Mouse (Mus musculus): ENCODE measurements around the gene Trpc1.
A peak's percentile ranks its signal among the peaks of the same experiment; 100 is the strongest.

Gene Trpc1

GRCm38 (mm10) chr9:95750037-95750511 lies at the start of gene Trpc1:
Gene Trpc1 (minus strand): TSS chr9:95750375.
- DNase-seq (ENCODE audit: low spot score) = no peak

- no peak for DNase-seq (ENCODE audit: low spot score)
These were observed 46.1 kb upstream of the Trpc1 start for GRCm38 (mm10) chr9:95796323-95796722.

DNA sequence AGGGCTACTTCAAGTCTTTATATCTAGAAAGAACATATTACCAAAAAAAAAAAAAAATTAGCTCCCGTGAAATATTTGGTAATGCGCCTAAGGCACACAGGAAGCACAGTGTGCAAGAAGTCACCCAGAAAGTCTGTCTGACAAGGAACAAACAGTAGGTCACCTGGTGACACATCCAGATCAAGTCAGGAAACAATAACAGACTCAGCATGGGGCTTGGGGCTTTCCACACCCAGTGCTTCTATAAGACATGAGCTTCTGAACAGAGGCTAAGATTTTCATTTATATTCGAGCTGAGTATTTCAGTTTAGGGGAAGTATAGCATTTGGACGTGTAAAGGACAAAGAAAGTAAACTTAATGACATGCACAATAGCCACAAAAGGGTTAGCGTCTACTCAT lies 45.7 kb upstream of the Trpc1 start:
- DNase-seq (ENCODE audit: low spot score) = no peak

DNA sequence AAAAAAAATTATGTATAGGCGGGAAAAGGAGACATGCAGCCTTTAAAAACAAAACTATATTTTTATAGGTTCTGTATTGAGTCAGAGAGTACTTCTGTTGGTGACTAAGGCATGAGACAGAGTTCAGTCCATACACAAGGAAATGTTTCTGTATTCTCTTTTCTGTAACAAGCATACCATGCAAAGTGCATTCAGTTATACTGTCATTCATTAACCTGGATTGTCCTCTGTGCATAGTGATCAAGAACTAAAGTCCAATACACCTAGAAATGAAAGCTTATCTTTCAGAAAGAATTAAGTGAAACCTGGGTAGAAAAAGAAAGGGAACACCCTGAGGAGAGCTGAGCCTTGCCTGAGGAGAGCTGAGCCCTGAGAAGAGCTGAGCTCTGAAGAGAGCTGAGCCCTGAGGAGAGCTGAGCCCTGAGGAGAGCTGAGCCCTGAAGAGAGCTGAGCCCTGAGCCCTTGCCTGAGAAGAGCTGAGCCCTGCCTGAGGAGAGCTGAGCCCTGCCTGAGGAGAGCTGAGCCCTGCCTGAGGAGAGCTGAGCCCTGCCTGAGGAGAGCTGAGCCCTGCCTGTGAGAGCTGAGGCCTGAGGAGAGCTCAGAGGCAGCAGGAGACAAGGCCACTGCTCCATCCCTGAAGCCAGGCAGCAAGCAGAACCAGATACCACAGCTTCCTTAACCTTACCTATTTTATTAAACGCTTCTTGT lies 45.1 kb upstream of the Trpc1 start:
- DNase-seq (ENCODE audit: low spot score) = no peak

- no peak for DNase-seq (ENCODE audit: low spot score)
These were observed 44.0 kb upstream of the Trpc1 start for GRCm38 (mm10) chr9:95793986-95794744.

DNA sequence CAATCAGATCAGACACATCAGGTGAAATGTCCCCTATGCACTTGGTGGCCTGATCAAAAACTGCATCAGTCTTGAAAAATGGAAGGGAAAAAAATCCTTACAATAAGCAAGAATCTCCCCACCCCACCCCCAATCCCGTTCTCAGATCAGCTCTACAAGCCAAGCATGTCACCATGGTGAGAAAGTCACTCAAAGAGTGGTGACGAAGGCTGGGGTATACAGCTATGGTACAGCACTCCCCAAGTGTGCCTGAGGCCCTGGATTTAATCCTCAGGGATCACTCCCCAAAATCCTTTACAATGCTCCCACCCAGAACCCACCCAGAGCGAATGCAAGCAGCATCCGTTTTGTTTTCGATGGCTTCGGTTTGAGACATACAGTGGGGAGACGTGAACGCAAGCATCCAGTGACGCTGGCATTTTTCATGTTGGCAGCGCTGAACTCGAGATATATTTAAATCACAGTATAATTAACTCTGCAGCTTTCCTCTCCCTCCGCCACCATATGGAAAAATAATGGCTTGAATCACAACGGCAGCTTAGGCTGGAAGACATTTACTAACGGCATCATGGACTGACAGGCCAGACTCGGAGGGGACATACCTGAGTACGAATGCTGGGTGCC lies 34.8 kb upstream of the Trpc1 start:
- no peak for DNase-seq (ENCODE audit: low spot score)

DNA sequence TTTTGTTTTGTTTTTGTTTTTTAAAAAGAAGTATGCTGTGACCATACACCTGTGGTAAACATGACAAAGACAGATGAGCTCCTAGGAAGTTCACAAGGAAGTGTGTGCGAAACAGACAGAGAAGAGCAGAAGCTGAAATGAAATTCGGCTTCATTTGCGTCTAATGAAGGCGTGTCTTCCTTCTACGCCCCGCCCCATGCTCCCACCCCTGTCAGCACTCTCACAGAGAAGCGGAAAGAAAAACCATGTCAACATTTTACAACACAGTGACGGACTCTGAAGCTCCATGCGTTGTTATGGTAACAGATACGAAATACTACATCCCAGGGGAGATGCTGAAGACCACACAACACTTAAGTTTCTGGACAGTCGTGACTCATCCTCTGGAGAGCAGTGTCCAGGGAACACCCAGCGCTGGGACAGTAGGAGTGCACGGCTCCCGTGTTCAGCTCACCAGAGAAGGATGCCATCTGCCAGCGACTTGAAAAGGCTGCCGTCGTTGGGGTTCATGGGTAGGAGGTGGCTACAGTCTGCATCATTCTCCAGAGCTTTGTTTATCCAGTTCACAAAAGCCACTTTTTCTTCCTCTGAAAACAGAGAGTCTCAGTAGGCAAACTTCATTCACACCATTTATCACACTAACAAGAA lies 33.6 kb upstream of the Trpc1 start:
- no peak for DNase-seq (ENCODE audit: low spot score)

- no peak for DNase-seq (ENCODE audit: low spot score)
These were observed 21.5 kb upstream of the Trpc1 start for GRCm38 (mm10) chr9:95771671-95772070.

DNA sequence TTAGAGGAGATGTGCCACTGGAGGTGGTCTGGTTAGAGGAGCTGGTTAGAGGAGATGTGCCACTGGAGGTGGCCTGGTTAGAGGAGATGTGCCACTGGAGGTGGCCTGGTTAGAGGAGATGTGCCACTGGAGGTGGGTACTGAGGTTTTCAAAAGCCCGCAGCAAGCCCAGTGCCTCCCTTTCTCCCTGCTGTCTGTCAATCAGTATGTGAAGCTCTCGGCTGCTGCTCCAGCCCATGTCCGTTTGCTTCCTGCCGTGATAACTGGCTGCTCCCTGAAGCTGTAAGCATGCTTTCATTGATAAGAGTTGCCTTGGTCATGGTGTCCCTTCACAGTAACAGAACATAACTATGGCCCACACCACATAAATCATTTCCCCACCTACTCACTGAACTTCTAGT lies 13.0 kb upstream of the Trpc1 start:
- DNase-seq (ENCODE audit: low spot score) = no peak

DNA sequence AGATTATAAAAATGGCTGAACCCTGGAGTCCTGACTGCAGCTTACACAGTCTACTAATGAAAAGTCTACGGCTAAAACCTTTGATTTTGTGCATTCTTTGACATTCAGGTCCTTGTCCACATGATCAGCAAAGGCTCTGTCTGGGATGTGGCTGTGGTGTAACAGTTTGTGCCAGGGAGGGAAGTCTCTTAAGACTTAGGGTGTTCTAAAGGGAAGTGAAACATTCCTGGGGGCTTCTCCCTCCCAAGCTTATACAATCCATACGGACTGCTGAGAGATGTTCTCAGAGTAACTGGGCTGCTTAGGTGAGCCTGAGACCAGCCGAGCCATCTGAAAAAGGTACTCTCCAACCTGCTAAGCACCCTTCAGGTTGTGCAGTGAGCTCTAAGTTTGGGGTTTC lies 12.1 kb upstream of the Trpc1 start:
- DNase-seq (ENCODE audit: low spot score) = no peak

DNA sequence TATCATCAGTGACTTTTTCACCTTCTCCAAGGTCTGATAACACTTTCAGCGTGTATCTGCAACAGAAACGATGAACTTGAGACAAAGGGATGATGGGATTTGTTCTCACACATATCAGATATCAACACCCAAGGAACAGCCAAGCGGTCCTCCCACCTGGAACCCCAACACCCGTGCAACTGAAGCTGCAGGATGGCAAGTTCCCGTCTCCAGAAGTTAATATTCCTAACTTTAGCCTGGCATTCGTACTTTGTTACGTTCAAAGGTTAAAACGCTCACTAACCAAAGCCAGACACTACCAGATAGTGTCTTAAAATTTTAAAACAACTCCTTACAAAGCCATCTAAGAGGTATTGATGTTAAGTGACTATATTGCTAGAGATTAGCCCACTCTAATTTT lies 11.2 kb upstream of the Trpc1 start:
- no peak for DNase-seq (ENCODE audit: low spot score)

DNA sequence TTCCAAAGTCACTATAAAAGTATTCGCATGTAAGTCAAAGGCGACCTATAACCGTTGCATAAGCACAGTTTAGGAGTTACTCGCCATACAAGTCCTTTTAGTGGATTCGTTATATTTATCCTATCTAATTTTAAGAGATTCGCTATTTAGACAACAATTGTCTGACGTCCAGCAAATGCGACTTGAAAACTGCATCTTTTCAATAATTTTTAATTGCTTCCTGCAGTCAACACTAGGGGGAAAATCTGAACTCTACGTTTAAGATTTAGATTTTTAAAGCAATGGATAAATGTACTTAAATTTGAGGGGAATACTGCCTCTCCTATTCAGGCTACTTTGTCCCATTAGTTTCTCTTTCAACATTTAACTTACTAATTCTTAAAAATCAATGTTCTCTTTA lies 571 bp upstream of the Trpc1 start:
- no peak for DNase-seq (ENCODE audit: low spot score)

DNA sequence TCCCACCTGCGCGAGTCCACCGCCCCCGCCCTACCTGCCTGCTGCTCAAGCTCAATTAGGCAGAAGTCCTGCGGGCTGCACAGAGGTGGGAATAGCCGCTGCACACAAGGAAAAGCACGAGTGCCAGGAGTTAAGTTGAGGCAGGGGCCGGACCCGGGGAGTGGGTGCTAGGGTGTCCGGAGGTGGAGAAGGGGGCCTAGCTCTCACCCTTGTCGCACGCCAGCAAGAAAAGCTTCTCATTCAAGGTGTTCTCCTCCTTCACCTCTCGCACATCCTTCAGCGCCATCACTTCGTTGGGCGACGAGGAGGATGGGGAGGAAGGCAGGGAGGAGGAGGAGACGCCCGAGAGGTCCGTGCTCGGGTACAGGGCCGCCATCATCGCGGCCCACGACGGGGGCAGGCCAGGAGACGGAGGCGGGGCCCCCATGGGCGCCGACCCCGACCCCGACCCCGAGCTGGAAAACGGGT lies 680 bp downstream of the Trpc1 start:
- DNase-seq (ENCODE audit: low spot score) = no peak

DNA sequence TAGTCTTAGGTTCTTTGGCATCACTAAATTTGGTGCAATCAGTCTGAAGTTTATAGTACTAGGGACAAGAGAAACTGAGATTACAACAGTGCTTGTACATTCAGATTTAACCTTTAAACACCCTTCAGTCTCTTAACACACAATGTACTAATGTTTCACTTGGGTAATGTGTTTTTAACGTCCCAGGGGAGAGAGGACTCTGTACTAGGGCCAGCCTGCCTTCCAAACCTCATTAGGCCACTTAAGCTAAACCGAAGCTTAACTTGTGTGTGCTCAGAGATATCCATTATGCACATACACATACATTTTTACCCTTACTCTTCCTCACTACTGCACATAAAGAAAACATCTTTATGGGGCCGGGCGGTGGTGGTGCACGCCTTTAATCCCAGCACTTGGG lies 2.9 kb downstream of the Trpc1 start:
- DNase-seq (ENCODE audit: low spot score) = no peak

GRCm38 (mm10) chr9:95744845-95745613 lies 5.1 kb downstream of the Trpc1 start:
- DNase-seq (ENCODE audit: low spot score) = no peak

DNA sequence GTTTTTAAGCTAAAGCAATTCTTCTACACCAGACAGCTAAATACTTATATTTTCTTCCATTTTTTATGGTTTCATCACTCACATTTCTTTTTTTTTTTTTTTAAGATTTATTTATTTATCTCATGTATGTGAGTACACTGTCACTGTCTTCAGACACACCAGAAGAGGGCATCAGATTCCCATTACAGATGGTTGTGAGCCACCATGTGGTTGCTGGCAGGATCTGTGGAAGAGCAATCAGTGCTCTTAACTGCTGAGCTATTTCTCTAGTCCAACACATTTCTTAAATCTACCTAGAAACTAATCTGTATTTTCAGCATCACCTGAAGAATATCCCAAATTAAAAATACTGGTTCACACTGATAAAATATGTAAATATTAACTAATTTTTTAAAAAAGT lies 13.9 kb downstream of the Trpc1 start:
- DNase-seq (ENCODE audit: low spot score) = no peak

GRCm38 (mm10) chr9:95712574-95712973 lies 37.6 kb downstream of the Trpc1 start:
- DNase-seq (ENCODE audit: low spot score) = no peak

DNA sequence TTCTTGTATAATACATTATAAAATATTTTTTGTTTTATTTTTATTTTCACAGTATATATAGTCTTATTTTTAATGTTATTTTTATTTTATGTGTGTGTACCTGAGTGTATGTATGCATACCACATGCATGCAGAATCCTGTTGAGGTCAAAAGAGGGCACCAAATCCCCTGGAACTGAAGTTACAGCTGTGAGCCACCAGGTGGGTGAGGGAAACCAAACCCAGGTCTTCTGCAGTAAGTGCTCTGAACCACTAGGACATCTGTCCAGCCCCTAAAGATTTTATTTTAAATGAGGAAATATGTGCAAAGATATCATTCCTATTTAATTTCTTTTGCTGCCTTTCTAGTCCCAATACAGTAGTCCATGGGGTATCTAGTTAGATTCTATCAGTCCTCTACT lies 41.2 kb downstream of the Trpc1 start:
- DNase-seq (ENCODE audit: low spot score) = no peak

GRCm38 (mm10) chr9:95705371-95705770 lies 44.8 kb downstream of the Trpc1 start:
- no peak for DNase-seq (ENCODE audit: low spot score)

DNA sequence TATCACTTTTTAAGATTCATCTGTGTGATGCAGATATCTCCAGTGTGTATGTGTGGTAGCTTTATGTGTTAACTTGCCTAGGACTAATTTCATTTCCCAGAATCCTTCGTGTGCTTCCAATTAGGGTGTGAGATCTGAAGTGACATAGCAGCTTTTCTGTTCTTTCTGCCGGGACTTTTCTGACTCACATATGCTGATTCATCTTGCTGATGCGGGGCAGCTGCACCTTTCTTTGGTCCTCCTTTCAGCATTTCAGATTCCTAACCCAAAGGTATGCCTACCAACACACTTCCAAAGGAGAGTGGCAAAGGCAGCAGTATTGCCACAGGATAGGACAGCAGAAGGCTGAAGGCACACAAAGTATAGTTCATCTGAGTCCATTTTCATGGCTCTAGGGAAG lies 46.1 kb downstream of the Trpc1 start:
- no peak for DNase-seq (ENCODE audit: low spot score)

GRCm38 (mm10) chr9:95699273-95699672 lies 50.9 kb downstream of the Trpc1 start:
- DNase-seq (ENCODE audit: low spot score) = peak; percentile 18

- no peak for DNase-seq (ENCODE audit: low spot score)
These were observed 52.4 kb downstream of the Trpc1 start for GRCm38 (mm10) chr9:95697808-95698207.

Data from layer of hippocampus, adult 9-10 months (tissue).